Mouse (Mus musculus) urinary bladder, postnatal 4 days (tissue): Measurements from ENCODE around the gene Hdac9.
"Not testable (repeated sequence)": the region's sequence is repeated elsewhere in the genome, so short reads cannot be mapped to it uniquely, and the experiment has no call there.

ENCODE experiments used
- DNase-seq, 2 experiments: peaks; one replicate each; pipeline ENCODE4 v3.0.0; 2021 to 2022; ENCODE audit warnings: low spot score in 2 of 2

The Hdac9 gene

DNA sequence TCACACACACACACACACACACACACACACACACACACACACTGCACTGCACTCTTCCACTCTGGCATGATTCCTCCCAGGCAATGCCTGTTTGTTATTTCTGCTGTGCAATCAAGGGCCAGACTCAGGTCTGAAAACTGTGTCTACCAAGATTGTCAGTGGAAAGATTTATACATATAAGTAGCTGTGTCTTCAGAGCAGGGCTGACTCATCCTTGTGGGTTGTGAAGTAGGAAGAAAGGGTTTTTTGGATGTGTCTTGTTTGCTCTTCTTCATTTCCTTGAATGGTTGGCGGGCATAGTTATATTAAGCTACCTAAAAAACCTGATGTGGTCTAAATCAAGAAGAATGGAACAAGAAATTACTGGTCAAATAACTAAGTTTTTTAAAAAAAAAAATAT lies 825.0 kb downstream of the Hdac9 start:
- no peak for DNase-seq

DNA sequence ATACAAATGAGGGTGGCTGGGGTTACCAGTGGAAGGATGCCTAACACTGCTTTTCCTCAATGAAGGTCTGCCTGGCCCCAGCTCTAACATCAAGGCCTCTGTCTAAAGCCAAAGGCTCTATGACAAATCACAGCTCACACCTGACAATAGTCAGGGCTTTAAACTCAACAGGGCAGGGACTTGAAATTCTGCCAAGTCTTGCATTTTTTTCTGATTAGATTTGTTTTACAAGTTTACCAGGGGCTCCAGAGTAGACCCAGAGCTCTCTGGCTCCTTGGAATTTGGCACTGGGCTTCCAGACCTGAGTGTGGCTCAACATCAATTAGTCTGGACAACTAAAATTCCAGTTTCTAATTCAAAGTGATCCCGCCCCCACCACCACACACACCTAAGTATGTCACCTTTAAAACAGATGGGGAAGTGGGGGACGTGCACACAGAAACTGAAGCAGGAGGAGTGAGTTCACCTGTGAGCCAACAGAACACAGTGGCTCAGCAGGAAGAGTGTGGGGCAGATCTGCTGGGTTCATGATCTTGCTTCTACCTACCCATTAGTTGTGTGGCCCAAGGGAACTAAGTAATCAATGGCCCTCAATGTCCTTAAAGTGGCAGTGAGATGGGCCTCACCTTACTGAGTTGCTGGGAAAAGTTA lies 829.5 kb downstream of the Hdac9 start:
- no peak for DNase-seq

DNA sequence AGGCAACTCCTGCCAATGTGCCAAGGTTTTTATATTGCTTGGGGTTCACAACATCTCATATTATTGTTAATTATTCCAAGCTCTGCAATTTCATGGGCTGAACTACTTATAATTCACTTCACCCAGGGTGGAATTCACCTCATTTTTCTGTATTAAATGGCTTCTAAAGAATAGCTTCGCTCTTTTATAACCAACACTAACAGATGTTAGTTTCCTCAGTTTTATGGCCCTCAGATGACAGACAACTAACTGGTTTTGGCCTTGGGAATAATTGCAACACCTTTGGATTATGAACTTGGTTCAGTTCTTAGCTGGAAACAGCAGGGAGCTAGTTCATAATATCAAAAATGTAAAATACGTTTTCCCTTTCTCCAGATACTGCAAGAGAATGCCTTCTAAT lies 839.9 kb downstream of the Hdac9 start:
- no peak for DNase-seq

DNA sequence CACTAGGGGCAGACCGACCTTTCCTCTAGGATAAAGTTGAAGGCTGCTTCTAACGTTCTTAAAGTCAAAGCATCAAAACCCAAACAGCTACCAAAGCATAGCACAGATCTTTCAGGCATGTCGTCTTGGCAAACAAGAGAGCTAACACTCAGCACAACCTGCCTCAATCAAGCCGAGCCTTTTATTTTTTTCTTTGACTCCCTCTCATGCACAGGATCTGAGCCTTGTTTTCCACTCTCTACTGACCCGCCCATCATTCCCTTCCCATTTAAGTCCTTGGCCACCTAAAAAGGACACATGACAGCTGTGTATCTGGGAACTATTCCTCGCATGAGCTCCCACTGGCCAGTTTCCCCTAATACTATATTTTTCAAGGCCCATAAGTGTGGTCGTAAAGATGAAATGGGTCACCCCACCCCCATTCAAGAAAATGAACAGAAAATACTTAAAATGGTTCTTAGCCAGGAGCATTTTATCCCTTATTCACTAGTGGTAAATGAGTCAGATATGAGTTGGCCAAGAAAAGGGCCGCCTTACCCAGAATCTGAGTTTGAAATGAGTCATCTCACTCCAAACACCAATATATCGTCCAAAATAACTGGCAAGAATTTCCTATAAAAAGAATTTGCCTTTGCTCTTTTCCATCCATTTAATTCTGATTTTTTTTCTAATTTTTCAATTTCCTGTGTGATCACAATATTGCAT lies 840.9 kb downstream of the Hdac9 start:
- no peak for DNase-seq

DNA sequence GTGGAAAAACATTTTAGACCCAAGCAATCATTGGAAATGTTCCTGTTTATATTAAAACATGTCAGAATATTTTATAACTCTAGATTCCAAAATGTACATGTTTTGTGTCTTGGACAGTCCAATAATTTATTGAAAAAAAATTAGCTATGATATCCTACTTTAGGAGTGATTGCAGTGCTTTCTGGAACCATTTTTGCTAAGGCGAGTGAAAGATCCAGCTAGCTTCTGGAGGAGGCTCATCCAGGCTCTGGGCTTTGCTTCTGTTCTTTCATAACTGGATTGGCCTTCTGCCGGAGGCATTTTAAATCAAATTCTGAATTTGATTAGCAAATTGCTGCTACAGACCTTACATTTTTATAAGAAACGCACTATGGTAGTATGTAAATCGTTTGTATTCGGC lies 864.4 kb downstream of the Hdac9 start:
- DNase-seq: no peak

DNA sequence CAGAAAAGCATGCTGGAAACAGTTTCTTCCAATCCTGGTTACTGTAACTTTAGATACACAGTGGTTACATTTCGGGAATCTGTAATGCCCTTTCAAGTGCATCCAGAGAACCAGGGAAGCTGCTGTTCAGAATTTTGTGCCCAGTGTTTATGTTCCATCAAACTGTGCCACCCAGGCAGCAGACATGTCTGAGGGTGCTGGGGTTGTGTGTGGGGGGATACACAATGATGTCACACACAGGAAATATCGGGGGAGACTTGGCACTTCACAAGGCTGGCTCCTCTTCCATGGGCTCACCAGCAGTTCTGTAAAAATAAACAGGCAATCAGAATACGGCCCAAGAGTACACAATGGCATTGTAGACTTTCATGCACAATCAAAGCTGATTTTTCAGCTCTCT lies 864.9 kb downstream of the Hdac9 start:
- DNase-seq: no peak

DNA sequence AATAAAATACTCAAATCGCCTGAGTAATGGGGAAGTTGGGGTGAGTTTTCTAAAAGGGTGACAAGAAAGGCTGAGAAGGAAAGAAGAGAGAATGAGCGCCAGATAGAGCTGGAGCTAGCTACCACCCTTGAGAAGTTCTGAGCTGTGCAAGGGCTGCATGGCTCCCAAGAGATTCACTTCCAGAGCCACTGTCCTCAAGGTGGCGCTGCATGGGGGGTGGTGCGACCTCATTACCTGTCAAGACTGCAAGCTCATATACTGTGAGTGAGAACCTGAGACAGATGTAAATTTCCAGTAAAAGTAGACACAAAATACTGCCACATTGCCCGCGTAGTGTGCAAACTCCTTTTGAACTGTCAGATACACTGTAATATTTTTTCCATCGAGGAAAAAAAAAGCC lies 865.8 kb downstream of the Hdac9 start:
- DNase-seq: no peak

DNA sequence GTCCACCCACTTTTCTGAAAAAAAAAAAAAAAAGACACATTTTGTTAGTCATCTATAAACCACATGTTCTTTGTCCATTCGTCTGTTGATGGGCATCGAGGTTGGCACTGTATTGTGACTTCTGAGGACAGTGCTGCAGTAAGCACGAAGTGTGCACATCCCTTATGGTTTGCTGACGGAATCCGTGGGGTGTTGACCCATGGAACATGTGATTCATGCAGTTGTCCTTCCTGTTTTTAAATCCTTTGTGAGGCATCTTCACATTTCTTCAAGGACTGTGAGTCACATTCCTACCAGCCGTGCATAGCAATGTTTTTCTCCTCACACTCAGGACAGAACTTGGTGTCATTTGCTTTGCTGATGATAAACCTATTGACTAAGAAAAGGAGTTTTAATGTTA lies 875.9 kb downstream of the Hdac9 start:
- no peak for DNase-seq

DNA sequence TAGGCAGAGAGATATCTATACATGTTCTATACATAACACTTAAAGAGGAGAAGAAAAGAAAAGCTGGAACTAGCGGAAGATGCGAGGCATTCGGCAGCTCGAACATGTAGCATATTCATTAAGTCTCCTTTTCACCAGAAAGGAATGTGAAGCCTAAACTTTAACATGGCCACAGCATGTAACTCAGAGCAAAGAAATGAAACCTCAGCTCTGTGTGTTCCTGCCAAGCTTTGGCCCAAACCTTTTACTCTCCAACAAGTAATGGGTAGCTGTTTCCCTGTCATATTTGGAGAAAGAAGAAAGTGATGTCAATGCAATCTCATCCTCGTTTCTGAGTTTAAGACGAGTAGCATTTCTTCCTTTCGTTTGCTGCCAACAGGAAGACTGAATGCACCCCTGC lies 876.8 kb downstream of the Hdac9 start:
- DNase-seq: no peak

DNA sequence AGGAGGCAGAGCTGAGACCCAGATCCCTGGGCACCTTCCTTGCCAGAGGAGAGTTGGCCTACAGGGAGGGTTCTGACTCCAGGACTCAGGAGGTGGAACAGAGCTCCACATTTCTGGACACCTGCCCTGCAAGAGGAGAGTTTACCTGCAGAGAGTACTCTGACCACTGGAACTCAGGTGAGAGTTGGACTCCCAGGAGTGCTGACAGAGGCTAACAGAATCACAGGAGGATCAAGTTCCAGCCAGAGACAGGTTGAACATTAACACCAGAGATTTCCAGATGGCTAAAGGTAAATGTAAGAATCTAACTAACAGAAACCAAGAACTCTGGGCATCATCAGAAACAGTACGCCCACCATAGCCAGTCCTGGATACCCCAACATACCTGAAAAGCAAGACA lies 907.1 kb downstream of the Hdac9 start:
- DNase-seq: not testable (repeated sequence)
